Mouse (Mus musculus) ES-E14 (cell line): Measurements from ENCODE around the gene Pced1a.

Experiments used
- HCFC1 ChIP-seq: IDR thresholded peaks from 2 replicates; pipeline ENCODE4 v1.6.1; 2012; ENCODE audit warnings: low read length, inconsistent platforms, borderline replicate concordance; ENCODE audit not compliant: insufficient read depth
- MAFK ChIP-seq: IDR thresholded peaks from 2 replicates; pipeline ENCODE4 v1.6.1; 2014; ENCODE audit warnings: mild to moderate bottlenecking, low read depth, low read length, inconsistent platforms; ENCODE audit not compliant: insufficient read depth
- ZC3H11A ChIP-seq: IDR thresholded peaks from 2 replicates; pipeline ENCODE4 v1.6.1; 2012; ENCODE audit warnings: low read depth, mild to moderate bottlenecking, inconsistent platforms, low read length, borderline replicate concordance

DNA sequence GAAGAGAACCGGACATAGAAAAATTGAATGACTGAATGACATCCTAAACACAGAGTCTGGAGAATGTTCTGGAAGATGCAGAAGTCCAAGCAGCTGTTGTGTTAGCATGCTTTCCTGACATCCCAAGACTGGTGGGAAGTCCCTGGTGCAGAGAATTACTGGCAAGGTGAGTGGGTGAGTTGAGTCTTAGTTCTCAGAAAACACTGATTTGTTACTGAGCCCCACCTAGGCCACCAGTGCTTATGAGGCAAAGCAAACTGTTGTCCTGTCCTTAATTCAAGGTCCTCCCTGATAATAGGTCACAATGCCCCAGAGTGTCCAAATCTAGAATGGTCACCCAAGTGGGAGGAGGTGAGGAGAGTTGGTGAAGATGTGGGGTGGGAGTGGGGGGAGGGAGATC, 19.6 kb downstream of the Pced1a start, which contains the start of the genes Gm28372 and 1700020A23Rik:
- TF ChIP-seq HCFC1 = no peak
- no peak for TF ChIP-seq MAFK
- TF ChIP-seq ZC3H11A = no peak
